Mouse (Mus musculus): ENCODE measurements around the gene Dek. TPM values are rescaled to one million over a fixed set of nuclear protein-coding genes. Genes with fewer than 3 reads are reported as not detected.

Gene Dek
- polyA plus RNA-seq (2015; fragmentation: Nextera tagmentation; extraction: Ambion mirVana): 136 and 155 TPM in 2 replicates

DNA sequence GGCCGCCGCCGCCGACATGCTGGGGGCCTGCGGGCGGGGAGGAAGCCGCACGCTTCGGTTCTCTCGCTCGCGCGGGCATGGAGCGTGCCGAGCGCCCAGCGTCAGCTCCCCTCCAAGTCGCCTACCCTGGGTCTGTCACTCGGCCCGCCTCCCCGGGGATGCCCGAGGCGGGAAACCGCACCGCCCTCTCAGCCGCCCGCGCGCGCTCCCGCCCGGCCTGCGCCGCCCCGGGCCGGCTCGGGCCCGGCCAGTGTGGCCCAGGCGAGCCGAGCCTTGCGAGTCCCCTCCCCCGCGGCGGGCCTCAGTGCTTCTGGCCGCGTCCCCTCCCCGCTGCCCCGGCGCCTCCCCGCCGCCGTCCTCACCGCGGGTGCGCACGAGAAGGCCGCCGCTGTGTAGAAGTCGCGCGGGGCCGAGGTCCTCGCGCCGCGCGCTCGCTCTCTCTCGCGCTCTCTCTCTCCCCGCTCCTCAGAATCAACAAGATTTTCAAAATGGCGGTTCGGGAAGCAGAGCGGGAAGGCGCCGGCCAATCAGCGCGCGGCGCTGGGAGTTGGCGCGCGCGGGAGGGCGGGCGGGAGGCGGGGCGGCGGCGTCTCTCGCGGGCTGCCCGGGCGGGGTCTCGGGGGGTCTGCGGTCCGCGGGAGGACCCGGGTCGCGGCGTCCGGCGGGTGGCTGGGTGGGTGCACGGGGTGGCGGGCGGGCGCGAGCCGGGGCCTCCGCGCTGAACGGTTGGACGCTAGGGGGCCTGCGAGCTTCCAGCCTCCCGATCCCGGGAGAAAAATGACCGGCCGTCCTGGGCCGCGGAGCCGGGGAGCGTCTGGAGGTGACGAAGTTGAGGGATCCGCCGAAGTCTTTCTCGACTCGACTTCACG, at the start of gene Dek:
Dek (minus strand) TSS at position 491 of the 869 bp plus-strand sequence.
- Histone ChIP-seq H3K9me3 (ENCODE audit: control insufficient read depth, low read length) (no peaks in the 10 kb centered on the region), H3K27ac (ENCODE audit: low read length) (peak within 1 kb of the TSS; percentile 100), H3K4me3 (ENCODE audit: low read length) (peak within 1 kb of the TSS; percentile 96), H3K27me3 (replicated peaks; ENCODE audit: control insufficient read depth, insufficient read depth, low read length) (no peaks in the 10 kb centered on the region), H3K36me3 (ENCODE audit: control insufficient read depth, insufficient read depth, low read length) (no peaks in the 10 kb centered on the region), H3K4me2 (ENCODE audit: low read depth, low read length) (peak within 1 kb of the TSS; percentile 81), H3K4me1 (ENCODE audit: control insufficient read depth, insufficient read depth, low read length) (peaks cover 17% of the 10 kb centered on the region), H3K9ac (ENCODE audit: low read depth, low read length) (peak within 1 kb of the TSS; percentile 96)
- under 1% methylated on average over 114 of the region's 129 CpGs for WGBS
- peak; percentile 95 for ATAC-seq

DNA sequence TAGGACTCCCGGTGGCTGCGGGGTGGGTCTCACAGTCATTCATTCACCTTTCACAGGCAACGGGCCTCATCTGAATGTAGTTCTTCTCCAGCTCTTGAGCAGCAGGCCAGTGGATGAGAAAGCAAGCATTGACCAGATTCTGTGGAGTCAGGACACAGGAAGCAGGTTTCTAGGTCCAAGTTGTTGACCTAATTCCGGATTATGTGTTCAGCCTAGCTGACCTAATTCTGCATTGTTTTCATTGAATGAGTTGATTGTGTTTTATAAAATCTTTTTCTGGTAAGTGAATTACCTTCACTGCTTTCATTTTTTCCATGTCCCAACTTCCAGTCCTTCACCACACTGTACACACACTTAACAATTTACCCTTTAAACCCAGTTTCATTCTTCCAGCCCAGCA, 48.9 kb upstream of the Dek start:
- Histone ChIP-seq H3K4me3 (ENCODE audit: low read length) (no peak overlapping the region), H3K4me2 (ENCODE audit: low read depth, low read length) (no peak overlapping the region), H3K9me3 (ENCODE audit: control insufficient read depth, low read length) (no peaks in the 10 kb centered on the region), H3K9ac (ENCODE audit: low read depth, low read length) (no peak overlapping the region), H3K27ac (ENCODE audit: low read length) (no peak overlapping the region), H3K4me1 (ENCODE audit: control insufficient read depth, insufficient read depth, low read length) (no peaks in the 10 kb centered on the region), H3K27me3 (replicated peaks; ENCODE audit: control insufficient read depth, insufficient read depth, low read length) (no peaks in the 10 kb centered on the region), H3K36me3 (ENCODE audit: control insufficient read depth, insufficient read depth, low read length) (no peaks in the 10 kb centered on the region)
- ATAC-seq: no peak
- 55% methylated on average over 4 of the region's 4 CpGs for WGBS

DNA sequence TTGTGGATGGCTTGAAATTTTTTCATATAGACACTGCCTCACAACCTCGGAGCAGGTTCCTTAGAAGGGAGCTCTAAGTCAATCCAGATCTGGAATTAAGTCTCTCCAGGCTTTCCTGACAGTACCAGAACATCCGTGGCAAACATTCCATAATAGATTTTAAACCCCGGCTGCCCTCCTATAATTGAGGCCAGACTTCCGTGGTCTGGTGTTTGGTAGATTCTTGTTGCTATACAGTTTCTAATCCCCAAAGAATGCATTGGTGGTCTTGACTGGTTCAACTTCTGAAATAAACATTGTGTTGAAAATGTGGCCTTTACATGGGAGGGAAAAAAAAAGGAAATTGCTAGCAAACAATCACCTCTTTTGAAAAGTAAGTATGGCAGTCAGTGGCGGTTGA, 47.2 kb upstream of the Dek start:
- H3K4me3 ChIP-seq (ENCODE audit: low read length): no peak overlapping the region
- 63% methylated on average over 5 of the region's 5 CpGs for WGBS
- H3K27ac ChIP-seq (ENCODE audit: low read length): no peak overlapping the region
- no peak overlapping the region for H3K4me2 ChIP-seq (ENCODE audit: low read depth, low read length)
- no peaks in the 10 kb centered on the region for H3K36me3 ChIP-seq (ENCODE audit: control insufficient read depth, insufficient read depth, low read length)
- no peaks in the 10 kb centered on the region for H3K4me1 ChIP-seq (ENCODE audit: control insufficient read depth, insufficient read depth, low read length)
- no peak for ATAC-seq
- H3K9me3 ChIP-seq (ENCODE audit: control insufficient read depth, low read length): no peaks in the 10 kb centered on the region
- no peak overlapping the region for H3K9ac ChIP-seq (ENCODE audit: low read depth, low read length)
- H3K27me3 ChIP-seq (replicated peaks; ENCODE audit: control insufficient read depth, insufficient read depth, low read length): no peaks in the 10 kb centered on the region

DNA sequence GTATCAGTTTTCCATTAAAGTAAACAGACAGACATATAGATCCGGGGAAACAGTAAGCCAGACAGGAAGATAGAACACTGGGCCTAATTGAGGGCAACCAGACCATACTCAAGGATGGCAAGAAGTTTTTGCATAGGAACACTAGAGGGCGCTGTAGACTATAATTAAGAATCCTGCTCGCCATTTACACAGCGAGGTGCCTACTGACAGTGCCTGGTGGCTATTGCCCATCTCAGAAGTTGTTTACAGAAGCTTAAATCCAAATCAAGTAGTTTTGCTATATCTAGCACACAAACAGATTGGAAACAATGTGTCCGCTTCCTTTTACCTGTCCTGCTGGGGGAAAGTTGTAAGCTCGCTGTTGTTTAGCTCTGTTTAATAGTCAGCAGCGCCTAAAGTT, 46.4 kb upstream of the Dek start:
- H3K4me2 ChIP-seq (ENCODE audit: low read depth, low read length): no peak overlapping the region
- WGBS: 34% methylated on average over 7 of the region's 7 CpGs
- no peak overlapping the region for H3K27ac ChIP-seq (ENCODE audit: low read length)
- H3K4me1 ChIP-seq (ENCODE audit: control insufficient read depth, insufficient read depth, low read length): no peaks in the 10 kb centered on the region
- H3K9ac ChIP-seq (ENCODE audit: low read depth, low read length): no peak overlapping the region
- no peak for ATAC-seq
- no peaks in the 10 kb centered on the region for H3K9me3 ChIP-seq (ENCODE audit: control insufficient read depth, low read length)
- no peaks in the 10 kb centered on the region for H3K36me3 ChIP-seq (ENCODE audit: control insufficient read depth, insufficient read depth, low read length)
- H3K4me3 ChIP-seq (ENCODE audit: low read length): no peak overlapping the region
- no peaks in the 10 kb centered on the region for H3K27me3 ChIP-seq (replicated peaks; ENCODE audit: control insufficient read depth, insufficient read depth, low read length)

DNA sequence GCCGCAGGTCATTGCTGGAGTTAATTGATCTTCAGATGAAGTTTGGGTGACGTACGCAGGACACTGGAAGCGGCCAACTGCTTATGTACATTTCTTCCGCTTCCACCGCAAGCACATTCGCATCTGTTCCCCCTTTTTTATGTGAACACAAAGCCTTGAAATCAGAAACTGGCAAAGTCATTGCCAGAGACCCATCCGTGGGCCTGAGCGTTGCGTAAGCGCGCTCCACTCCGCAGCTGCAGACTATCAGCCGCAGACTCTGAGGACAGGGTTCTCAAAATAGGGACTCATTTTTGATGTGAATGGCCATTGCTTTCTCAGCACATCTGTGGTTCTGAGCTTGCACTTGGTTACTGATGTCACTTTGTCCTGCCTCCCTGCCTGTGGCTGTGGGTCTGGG, 45.1 kb upstream of the Dek start:
- no peaks in the 10 kb centered on the region for H3K4me1 ChIP-seq (ENCODE audit: control insufficient read depth, insufficient read depth, low read length)
- WGBS: 93% methylated on average over 14 of the region's 14 CpGs
- H3K4me3 ChIP-seq (ENCODE audit: low read length): no peak overlapping the region
- no peaks in the 10 kb centered on the region for H3K27me3 ChIP-seq (replicated peaks; ENCODE audit: control insufficient read depth, insufficient read depth, low read length)
- no peak overlapping the region for H3K9ac ChIP-seq (ENCODE audit: low read depth, low read length)
- no peaks in the 10 kb centered on the region for H3K36me3 ChIP-seq (ENCODE audit: control insufficient read depth, insufficient read depth, low read length)
- no peak for ATAC-seq
- H3K4me2 ChIP-seq (ENCODE audit: low read depth, low read length): no peak overlapping the region
- no peak overlapping the region for H3K27ac ChIP-seq (ENCODE audit: low read length)
- no peaks in the 10 kb centered on the region for H3K9me3 ChIP-seq (ENCODE audit: control insufficient read depth, low read length)

GRCm38 (mm10) chr13:47149993-47150392, 44.0 kb upstream of the Dek start:
- Histone ChIP-seq H3K36me3 (ENCODE audit: control insufficient read depth, insufficient read depth, low read length) (no peaks in the 10 kb centered on the region), H3K4me2 (ENCODE audit: low read depth, low read length) (no peak overlapping the region), H3K4me3 (ENCODE audit: low read length) (no peak overlapping the region), H3K4me1 (ENCODE audit: control insufficient read depth, insufficient read depth, low read length) (no peaks in the 10 kb centered on the region), H3K9me3 (ENCODE audit: control insufficient read depth, low read length) (no peaks in the 10 kb centered on the region), H3K27me3 (replicated peaks; ENCODE audit: control insufficient read depth, insufficient read depth, low read length) (no peaks in the 10 kb centered on the region), H3K27ac (ENCODE audit: low read length) (no peak overlapping the region), H3K9ac (ENCODE audit: low read depth, low read length) (no peak overlapping the region)
- ATAC-seq: no peak
- 72% methylated on average over 10 of the region's 10 CpGs for WGBS

GRCm38 (mm10) chr13:47148573-47148972, 42.6 kb upstream of the Dek start:
- WGBS: 62% methylated on average over 11 of the region's 11 CpGs
- Histone ChIP-seq H3K4me1 (ENCODE audit: control insufficient read depth, insufficient read depth, low read length) (no peaks in the 10 kb centered on the region), H3K9me3 (ENCODE audit: control insufficient read depth, low read length) (no peaks in the 10 kb centered on the region), H3K4me2 (ENCODE audit: low read depth, low read length) (no peak overlapping the region), H3K36me3 (ENCODE audit: control insufficient read depth, insufficient read depth, low read length) (no peaks in the 10 kb centered on the region), H3K4me3 (ENCODE audit: low read length) (no peak overlapping the region), H3K27me3 (replicated peaks; ENCODE audit: control insufficient read depth, insufficient read depth, low read length) (no peaks in the 10 kb centered on the region), H3K9ac (ENCODE audit: low read depth, low read length) (no peak overlapping the region), H3K27ac (ENCODE audit: low read length) (no peak overlapping the region)
- ATAC-seq: no peak

DNA sequence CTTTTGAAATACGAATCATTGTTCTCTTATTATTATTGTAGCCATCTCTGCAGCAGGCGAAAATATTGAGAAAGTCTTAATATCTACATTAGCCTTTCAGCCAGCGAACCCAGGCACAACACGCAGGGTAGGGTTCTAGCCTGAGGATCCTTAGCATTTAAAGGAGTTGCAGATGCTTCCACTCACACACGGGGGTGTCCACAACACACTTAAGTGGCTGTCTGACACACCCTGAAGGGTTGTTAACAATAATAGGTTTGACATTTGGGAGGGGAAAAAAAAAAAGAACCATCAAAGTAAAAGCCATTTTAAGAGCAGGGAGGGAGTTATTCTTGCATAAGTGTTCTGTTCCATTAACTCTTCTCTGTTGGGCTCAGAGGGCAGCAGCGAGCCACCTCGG, 40.4 kb upstream of the Dek start:
- no peaks in the 10 kb centered on the region for H3K9me3 ChIP-seq (ENCODE audit: control insufficient read depth, low read length)
- no peak overlapping the region for H3K27ac ChIP-seq (ENCODE audit: low read length)
- no peak for ATAC-seq
- H3K27me3 ChIP-seq (replicated peaks; ENCODE audit: control insufficient read depth, insufficient read depth, low read length): no peaks in the 10 kb centered on the region
- WGBS: 66% methylated on average over 7 of the region's 7 CpGs
- no peak overlapping the region for H3K4me2 ChIP-seq (ENCODE audit: low read depth, low read length)
- no peak overlapping the region for H3K9ac ChIP-seq (ENCODE audit: low read depth, low read length)
- no peaks in the 10 kb centered on the region for H3K36me3 ChIP-seq (ENCODE audit: control insufficient read depth, insufficient read depth, low read length)
- no peak overlapping the region for H3K4me3 ChIP-seq (ENCODE audit: low read length)
- H3K4me1 ChIP-seq (ENCODE audit: control insufficient read depth, insufficient read depth, low read length): no peaks in the 10 kb centered on the region

- no peak overlapping the region for H3K4me2 ChIP-seq (ENCODE audit: low read depth, low read length)
- H3K36me3 ChIP-seq (ENCODE audit: control insufficient read depth, insufficient read depth, low read length): no peaks in the 10 kb centered on the region
- ATAC-seq: no peak
- H3K4me1 ChIP-seq (ENCODE audit: control insufficient read depth, insufficient read depth, low read length): no peaks in the 10 kb centered on the region
- no peak overlapping the region for H3K4me3 ChIP-seq (ENCODE audit: low read length)
- no peak overlapping the region for H3K9ac ChIP-seq (ENCODE audit: low read depth, low read length)
- no peaks in the 10 kb centered on the region for H3K9me3 ChIP-seq (ENCODE audit: control insufficient read depth, low read length)
- no peak overlapping the region for H3K27ac ChIP-seq (ENCODE audit: low read length)
- 58% methylated on average over 9 of the region's 9 CpGs for WGBS
- H3K27me3 ChIP-seq (replicated peaks; ENCODE audit: control insufficient read depth, insufficient read depth, low read length): no peaks in the 10 kb centered on the region
These were observed 39.9 kb upstream of the Dek start for GRCm38 (mm10) chr13:47145939-47146338.

DNA sequence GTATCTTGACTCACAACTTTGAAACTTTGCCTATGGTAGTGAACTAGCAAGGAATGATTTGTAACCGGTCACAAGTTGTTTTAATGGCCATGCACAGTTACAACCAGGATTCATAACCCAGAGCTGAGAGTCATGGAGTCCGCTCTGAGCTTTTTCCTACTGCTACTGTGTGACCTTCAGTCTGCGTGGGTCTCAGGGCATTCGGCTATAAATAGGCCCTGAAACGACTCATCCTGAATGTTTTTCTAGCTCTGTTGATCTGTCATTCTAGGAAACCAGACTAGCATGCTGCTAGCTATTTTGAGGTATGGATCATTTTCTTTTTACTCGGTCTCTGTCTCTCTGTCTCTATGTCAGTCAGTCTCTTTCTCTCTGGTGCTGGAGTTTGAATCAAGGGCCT, 36.8 kb upstream of the Dek start:
- ATAC-seq: no peak
- H3K9ac ChIP-seq (ENCODE audit: low read depth, low read length): no peak overlapping the region
- 72% methylated on average over 6 of the region's 6 CpGs for WGBS

More for the DNA sequence above, 36.8 kb upstream of the Dek start:
- Histone ChIP-seq H3K27me3 (replicated peaks; ENCODE audit: control insufficient read depth, insufficient read depth, low read length) (no peaks in the 10 kb centered on the region), H3K4me2 (ENCODE audit: low read depth, low read length) (no peak overlapping the region), H3K4me1 (ENCODE audit: control insufficient read depth, insufficient read depth, low read length) (no peaks in the 10 kb centered on the region), H3K27ac (ENCODE audit: low read length) (no peak overlapping the region), H3K36me3 (ENCODE audit: control insufficient read depth, insufficient read depth, low read length) (no peaks in the 10 kb centered on the region), H3K9me3 (ENCODE audit: control insufficient read depth, low read length) (no peaks in the 10 kb centered on the region), H3K4me3 (ENCODE audit: low read length) (no peak overlapping the region)

Data from intestine, embryonic 16.5 days (tissue).